Mouse (Mus musculus) B cell, adult 2 months (primary cell): ENCODE data around the gene Fchsd2.

ENCODE experiments used
- DNase-seq, 2 experiments: peaks; one replicate each; pipeline ENCODE4 v3.0.0; 2022

The Fchsd2 gene

GRCm38 (mm10) chr7:101213515-101214263 lies 121.0 kb downstream of the Fchsd2 start:
- peak; percentile 55 to 65 for DNase-seq

- DNase-seq: no peak
These were observed 124.1 kb downstream of the Fchsd2 start for GRCm38 (mm10) chr7:101216724-101217123.

GRCm38 (mm10) chr7:101223501-101223900 lies 130.8 kb downstream of the Fchsd2 start:
- DNase-seq: no peak

GRCm38 (mm10) chr7:101229336-101229735 lies 136.7 kb downstream of the Fchsd2 start:
- DNase-seq: no peak

DNA sequence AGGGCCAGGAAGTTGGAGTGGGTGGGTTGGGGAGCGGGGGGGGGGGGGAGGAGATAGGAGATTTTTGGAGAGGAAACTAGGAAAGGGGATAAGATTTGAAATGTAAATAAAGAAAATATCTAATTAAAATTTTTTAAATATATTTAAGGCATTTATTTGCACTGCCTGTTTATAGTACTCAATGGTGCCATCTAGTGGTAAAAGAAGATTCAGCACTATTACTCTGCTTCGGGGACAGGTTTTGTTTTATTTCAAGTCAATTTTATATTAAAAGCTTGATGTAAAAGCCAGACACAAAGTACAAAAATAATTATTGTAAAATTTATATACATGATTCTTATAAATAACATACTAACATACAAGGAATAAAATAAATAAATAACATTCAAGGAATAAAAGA lies 138.8 kb downstream of the Fchsd2 start:
- DNase-seq: no peak

DNA sequence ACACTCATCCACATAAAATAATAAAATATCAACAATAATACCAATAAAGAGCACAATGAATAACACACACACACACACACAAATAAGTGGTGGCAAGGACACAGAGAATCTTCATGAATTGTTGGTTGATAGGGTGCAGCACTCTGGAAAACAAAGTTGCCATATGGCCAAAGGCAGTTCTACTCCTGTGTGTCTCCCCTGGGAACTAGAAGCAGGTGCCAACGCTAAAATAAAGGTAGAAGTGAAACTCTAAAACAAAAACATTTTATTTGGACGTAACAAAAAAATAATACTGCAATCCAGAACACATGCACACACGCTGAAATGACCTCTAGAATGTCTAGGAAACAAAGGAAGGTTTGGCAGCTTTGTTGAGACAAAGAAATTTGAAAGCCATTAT lies 140.1 kb downstream of the Fchsd2 start:
- peak in 1 of 2 experiments; percentile 31 for DNase-seq

- no peak for DNase-seq
These were observed 144.2 kb downstream of the Fchsd2 start for GRCm38 (mm10) chr7:101236712-101237473.

DNA sequence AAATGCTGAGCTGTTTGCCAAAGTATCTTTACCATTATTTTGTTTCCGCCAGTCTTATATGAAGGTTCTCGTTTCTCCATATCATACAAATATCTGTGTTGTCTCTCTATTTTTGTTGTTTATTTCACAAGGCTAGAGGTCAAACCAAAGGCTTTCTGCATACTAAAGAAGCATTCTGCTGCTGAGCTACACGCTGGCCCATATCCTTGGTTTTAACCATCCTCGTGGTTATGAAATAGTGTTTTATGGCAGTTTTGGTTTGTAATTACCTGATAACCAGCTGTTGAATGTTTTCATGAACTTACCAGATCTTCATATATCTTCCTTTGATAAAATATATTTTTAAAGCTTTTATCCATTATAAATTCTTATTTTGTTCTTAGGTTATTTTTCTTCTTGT lies 156.1 kb downstream of the Fchsd2 start:
- DNase-seq: no peak

DNA sequence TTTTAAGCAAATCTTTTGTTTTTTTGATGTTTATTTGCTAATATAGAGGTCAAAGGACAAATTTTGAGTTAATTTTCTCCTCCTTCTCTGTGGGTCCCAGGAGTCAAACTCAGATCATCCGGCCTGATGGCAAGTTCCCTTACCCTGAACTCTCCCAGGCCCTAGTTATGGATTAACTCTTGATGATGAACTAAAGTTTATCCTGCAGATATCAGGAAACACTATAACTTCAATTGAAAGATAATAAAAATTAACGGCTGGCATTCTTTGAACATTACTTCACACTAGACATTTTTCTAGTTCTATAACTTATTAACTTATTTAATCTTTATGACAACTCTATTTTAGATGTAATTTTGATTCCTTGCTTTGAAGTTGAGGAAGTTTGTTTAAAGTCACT lies 156.5 kb downstream of the Fchsd2 start:
- no peak for DNase-seq

DNA sequence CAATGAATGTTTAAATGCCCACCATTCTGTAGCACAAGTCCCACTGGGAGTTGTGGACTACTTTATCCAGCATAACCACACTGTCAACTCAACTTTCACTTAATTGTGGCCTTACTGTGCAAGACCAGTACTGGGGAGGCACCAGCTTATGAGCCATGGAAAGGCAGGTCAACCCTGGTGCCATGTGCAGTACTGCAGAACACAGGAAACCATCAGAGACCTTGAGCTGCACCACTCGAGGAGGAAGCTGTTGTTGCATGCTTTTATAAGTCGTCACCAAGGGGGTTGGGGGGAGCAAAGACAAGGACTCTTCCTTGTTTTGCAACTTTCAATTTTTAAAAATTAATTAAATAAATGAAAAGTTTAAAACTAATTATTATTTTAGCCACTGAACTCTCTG lies 160.4 kb downstream of the Fchsd2 start:
- peak; percentile 33 to 37 for DNase-seq

- no peak for DNase-seq
These were observed 165.8 kb downstream of the Fchsd2 start for GRCm38 (mm10) chr7:101258482-101258881.

- no peak for DNase-seq
These were observed 169.4 kb downstream of the Fchsd2 start for GRCm38 (mm10) chr7:101261941-101262546.

GRCm38 (mm10) chr7:101263511-101263910 lies 170.8 kb downstream of the Fchsd2 start:
- DNase-seq: no peak

- DNase-seq: no peak
These were observed 175.0 kb downstream of the Fchsd2 start for GRCm38 (mm10) chr7:101267457-101268259.

GRCm38 (mm10) chr7:101271602-101272001 lies 178.9 kb downstream of the Fchsd2 start:
- DNase-seq: no peak

DNA sequence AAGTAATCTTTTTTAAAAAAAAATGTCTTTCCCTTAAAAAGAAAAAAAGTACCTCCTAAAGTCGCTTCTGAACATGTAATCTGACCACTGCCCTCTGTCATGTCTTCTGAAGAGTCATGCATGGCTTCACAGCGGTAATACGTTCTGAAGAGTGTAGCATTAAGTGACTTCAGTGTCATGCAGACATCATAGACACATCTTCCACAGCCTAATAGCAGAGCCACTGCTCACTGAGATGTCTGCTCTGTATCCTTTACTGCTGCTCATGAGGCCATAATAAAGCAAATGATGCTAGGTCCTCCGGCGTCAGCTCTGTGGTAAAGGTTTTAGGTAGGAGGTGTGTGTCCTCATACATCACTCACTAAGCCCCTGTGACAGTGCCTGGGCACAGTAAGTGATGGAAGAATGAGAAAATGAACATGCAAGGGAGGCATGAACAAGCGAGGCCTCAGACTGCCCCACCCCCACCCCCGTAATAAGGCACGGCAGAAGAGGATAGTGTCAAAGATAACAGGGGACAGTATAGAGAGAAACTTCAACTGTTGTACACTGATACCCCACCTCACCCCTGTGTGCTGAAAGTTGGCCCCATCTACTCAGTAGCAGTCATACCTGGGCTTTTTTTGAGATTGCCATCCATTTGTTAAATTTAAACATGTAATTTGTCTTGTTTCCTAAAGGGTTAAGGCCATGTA lies 179.9 kb downstream of the Fchsd2 start:
- DNase-seq: no peak

DNA sequence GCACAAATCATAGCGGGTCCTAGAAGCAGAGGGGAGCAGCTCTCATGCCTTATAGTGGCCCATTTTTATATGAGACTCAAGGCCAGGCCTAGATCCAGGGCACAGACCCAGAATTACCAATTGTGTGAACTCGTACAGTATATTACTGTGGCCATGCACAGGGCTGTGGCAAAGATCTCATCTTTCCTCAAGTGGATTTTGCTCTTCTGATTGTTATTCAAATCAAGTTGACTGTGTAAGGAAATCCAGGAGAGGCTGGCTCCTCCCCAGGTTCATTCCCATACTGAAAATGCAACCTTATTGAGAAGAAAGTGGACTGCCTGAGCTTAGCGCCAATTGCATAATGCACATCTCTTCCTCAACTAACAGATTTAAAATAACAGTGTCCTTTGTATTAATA lies 190.1 kb downstream of the Fchsd2 start:
- no peak for DNase-seq

GRCm38 (mm10) chr7:101284504-101284903 lies 191.8 kb downstream of the Fchsd2 start:
- DNase-seq: no peak

DNA sequence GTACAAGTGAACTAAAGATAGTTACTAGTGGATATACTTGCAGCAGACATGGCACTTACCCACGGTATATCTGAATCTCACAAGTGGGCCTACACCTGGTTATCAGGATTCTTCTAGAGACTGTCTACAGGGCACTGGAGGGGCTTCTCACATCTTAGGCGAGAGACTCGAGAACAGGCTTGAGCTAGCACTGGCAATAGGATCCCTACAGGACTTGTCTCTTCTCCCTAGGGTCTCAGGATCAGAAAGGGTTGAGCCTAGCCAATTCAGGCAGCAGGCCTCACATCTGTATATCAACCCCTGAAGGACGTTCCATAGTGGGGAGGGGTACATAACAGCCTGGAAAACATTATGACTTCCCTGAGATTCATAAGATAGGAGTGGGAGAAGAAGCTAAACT lies 194.2 kb downstream of the Fchsd2 start:
- no peak for DNase-seq

GRCm38 (mm10) chr7:101287820-101288219 lies 195.2 kb downstream of the Fchsd2 start:
- no peak for DNase-seq

DNA sequence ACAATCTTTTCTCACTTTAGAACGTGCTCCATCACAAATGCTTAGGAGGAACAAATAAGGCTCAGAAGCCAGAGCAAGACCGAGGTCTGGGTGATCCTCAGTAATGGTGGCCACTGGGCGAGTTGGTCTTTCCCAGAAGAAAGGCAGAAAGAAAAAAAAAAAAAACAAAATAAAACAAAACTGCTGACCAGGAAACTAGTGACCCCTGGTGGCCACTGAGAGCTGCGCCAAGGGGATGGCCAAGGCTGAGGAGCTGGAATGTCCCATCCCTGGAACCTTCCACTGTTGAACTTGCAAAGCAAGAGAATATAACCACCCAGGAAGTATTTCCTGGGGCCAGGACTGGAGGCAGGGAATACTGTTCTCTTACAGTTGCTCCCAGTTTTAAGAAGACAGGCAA lies 195.8 kb downstream of the Fchsd2 start:
- peak; percentile 52 to 60 for DNase-seq

DNA sequence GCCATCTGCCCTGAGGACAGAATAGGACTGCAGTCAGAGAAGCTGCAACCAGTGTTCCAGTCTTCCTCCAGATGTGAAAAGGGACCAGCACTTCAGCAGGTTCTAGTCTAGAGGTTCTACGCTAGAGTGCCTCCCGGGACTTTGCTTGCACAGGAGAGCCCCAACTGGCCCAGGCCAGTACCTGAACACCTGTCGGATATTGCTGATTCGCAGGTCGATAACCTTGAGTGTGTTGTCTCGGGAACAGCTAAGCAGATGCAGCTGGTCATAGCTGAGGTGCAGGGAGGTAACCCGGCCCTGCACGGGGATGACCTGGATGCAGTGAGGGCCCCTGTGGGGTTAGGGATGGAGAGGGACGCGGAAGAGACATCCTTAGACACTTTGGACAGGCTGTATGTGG lies 197.7 kb downstream of the Fchsd2 start:
- DNase-seq: no peak
